Mouse (Mus musculus) MN1 (cell line): Measurements from ENCODE around the gene Prom2.

Source experiments
- DNase-seq: peaks from one replicate; pipeline ENCODE4 v3.0.0-alpha.2; 2016; ENCODE audit warnings: low spot score

Prom2 gene

DNA sequence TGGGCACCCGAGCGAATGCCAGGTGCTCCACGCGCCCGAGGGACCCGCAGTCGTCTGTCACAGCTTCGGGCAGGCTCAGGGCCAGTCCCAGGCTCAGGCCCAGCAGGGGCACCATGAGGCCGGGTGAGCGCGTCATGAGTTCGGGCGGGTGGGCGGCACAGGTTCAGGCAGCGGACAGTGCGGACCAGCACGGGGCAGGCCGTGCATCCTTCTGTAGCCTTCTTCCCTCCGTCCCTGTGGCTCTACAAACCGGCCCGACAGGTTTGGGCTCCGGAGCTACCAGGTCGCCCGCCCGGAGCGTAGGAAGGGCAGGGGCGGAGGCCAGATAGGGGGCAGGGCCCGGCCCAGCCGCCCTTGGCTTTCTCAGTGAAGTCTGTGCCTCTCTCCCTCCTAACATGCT, at the start of gene Prom2:
TSS of gene Prom2 (minus strand) at position 283 of the 400 bp plus-strand sequence.
- peak; percentile 28 for DNase-seq

DNA sequence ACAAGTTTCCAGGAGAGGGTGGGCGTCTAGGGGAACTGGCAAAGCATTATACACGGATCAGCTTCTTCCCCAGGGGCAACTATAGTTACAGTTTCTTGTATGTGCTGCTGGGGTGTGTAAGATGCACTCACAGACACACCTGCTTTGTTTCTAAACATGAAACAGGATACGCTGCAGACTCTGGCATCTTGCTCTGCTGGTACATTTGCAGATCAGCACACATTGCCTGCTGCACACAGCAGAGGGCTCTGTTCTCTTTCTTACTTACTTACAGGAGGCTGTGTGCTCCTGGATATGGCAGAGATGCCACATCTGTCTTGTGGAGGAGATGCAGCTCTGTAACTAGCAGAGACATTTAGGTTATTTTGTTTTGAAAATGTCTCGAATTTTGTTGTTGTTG, 49.6 kb upstream of the Prom2 start:
- peak; percentile 17 for DNase-seq

DNA sequence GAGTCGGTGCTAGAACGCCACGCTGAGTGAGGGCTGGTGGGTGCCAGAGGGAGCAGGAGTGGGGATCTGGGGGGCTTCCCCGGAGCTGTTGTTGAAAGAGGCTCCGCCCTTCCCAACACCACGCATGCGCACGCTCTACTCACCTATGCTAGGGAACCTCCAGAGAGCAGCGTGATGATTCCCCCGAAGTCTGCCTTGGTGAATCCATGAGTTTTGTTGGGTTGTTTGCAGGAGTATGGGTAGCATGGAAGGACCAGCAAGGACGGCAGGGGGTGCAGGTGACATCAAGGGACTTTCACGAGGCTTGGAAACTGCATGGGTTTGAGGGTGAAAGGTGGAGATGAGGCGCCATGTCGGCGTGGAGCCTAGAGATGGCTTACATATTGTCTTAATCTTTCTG, 48.9 kb upstream of the Prom2 start:
- DNase-seq, result no peak

DNA sequence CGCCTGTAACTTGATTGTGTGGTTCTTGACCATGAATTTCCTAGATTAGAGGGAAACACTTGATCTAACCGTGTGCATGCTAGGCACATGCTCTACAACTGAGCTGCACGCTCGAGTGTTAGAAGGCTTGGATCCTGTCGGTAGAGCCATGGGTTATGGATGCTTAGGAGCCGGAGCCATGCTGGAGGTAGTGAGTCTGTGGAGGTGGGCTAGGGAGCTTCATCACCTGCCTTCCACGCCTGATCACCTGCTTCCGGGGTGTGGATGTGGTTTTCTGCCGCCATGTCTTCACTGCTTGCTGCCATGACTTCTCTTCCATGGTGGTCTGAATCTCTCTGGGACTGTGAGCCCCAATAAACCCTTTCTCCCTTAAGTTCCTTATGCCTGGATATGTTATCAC, 47.6 kb upstream of the Prom2 start:
- DNase-seq, result no peak

DNA sequence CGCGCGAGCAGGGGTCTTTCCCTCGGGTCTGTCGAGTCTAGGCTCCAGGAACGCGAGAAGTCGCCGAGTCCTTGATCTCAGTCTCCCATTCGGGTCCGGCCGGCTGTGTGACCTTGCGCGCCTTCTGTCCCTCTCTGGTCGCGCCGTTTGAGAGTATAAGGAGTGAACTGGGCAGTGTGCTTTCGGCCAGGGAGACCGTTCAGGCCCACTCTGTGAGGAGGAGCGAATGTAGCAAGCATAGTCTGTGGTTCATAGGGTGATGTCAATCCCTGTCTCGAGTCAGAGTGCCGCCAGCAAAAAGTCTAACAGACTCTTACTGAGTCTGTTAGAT, 46.2 kb upstream of the Prom2 start:
- DNase-seq, result no peak

DNA sequence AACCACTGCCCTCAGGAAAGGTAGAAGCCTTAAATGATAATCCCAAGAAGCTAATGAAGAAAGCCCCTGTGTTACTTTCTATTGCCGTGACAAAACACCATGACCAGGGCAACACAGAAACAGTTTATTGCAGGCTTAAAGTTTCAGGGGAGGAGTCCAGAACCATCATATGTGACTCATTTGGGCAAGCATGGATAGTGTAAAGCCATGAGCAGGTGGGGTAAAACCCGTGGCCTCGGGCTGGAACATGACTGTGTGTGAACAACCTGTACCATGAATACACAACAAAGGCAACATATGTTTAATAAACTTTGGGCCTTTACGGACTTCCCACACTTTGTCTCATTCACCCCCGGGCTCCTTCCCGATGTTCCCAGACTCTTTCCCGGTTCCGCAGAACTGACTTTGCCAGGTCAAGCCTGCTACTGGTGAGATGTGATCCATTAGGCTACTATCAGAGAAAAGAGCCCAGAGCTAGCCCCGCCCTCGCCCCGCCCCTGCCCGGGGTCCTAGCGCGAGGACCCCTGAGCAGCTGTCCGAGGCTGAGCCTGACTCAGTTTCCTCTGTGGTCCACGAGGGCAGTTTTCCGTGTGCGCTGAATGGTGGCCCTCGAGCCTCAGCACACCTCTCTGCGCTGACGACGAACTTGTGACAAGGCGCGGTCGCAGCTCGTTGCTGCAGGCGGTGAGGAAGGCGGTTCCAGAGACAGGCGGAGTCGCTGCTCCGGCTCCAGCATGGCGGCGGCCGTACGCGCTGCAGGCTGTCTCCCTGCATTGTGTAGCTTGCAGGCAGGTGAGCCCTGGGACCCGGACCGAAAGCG, 45.6 kb upstream of the Prom2 start, which contains the start of the genes Zfp661 and Mrps5:
TSS of gene Zfp661 (minus strand) at position 401 of the 820 bp plus-strand sequence.
TSS of gene Mrps5 (plus strand) at position 529 of the 820 bp plus-strand sequence.
- peak; percentile 75 for DNase-seq

DNA sequence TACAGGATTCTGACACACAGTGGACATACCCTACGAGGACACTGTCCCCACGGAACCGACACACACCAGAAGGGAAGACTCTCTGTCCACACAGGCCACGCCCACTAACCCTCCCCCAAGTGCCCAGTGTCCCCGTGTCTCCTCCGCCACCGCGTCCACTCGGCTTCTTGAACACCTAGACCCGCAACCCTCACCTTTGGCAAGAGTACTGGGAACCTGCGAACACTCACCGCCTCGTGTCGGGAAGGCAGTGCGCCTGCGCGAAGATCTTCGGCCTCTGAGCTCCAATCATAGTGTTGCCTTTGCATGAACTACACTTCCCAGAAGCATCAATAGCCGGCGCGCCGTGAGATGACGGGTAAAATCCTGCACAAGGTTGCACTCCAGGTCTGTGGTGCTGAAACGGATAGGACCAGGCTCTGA, 43.2 kb upstream of the Prom2 start:
- DNase-seq, result peak; percentile 94

DNA sequence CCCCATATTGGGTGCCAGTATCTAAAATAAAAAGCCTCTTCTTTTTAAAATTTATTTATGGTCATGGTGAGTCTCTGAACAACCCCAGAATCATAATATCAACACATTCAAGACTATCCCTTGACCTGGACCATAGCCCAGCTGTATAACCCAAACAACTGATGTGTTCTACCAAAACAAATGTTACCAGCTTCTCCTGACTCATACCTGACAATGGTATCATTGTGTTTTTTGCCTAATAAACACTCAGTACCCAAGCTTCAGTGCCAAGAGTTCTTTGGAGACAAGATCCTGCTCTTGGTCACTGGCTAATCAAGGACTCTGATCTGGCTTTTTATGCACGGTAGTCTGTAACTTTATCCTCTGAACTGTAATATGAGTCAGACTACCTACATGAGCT, 32.1 kb upstream of the Prom2 start:
- DNase-seq, result peak; percentile 43

DNA sequence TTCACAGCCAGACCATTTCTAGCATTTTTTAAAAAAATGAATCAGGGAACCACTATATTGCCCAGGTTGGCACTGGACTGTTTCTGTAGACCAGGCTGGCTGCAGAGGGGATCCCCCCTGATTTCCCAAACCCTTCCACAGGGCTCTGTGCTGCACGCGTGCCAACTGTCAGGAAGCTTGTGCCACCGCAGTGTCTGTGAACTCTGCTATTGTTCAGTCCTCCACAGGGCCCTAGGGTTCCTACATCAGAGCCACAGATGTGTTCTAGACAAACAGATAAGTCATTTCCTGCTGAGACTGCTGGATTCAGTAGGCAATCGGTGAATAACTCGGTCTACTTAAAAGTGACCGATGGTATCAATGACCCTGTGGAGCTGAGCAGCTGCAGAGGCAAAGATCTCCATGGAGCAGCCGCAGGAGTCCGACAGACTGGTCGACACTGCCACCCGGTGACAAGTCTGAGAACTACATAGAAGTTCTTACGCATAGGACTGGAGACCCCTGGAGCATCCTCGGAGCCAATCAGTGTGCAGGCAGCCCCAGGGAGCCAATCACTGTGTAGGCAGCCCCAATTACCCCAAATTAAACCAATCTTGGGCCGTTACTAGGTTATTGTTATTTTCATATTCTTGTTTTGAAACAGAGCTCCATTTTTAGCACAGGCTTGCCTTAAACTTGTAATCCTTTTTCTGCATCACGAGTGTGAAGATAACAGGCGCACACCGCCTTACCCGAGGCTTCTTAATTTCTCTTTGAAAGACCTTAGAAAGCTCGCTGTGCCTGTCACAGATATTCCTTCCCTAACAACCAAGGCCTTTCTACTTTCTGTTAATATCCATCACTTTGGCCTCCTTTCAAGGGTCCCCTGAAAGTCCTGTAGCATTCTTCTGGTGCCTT, 18.1 kb upstream of the Prom2 start:
- DNase-seq, result peak; percentile 93

DNA sequence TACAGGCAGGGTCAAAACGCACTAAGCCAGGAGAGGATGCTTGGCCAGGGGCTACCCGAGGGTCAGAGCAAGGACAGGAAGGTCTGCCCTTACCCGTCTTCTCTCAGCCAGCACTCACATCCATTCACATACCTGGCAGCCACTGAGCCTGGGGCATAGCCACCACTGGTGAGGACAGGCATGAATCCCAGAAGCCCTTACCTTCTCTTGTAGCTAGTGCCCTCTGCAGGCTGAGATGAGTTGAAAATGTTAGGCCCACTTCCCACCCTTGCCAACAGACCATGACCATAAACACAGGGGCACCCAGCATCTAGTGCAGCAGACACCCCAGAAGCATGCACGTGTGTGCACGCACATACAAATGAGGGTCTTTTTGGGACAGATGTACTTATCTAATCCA, 9.8 kb upstream of the Prom2 start:
- peak; percentile 42 for DNase-seq

DNA sequence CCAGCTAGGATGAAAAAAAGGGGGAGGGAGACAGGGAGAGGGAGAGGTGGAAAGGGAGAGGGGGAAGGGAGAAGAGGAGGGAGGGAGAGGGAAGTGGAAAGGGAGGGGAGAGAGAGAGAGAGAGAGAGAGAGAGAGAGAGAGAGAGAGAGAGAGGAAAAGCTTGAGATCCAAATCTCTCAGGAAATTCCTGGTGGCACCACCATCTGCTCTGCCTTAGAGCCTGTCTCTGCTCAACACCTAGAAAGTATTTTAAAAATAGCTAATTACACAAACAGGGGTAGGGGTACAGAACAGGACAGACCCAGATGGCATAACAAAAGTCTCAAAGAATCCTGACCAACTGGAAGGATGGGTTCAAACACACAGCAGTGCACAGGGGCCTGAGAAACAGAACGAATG, 9.2 kb upstream of the Prom2 start:
- DNase-seq, result no peak

DNA sequence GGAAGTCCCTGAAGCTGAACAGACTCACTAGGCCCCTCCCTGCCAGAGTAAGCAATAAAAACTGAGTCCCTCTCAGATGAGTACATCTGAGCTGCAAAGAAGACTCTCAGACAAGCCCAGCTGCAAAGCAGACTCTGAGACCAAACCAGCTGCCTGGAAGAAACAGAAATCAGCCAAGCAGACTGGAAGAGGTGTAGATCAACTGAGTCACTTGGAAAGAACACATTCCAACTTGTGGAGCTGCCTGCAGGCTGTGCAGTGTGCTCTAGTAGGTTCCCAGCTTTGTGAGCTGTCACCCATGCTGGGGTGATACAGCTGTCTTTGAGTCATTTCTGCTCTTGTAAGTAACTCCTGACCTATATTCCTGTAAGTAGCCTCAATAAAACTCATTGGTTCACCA, 8.4 kb upstream of the Prom2 start:
- DNase-seq, result no peak

DNA sequence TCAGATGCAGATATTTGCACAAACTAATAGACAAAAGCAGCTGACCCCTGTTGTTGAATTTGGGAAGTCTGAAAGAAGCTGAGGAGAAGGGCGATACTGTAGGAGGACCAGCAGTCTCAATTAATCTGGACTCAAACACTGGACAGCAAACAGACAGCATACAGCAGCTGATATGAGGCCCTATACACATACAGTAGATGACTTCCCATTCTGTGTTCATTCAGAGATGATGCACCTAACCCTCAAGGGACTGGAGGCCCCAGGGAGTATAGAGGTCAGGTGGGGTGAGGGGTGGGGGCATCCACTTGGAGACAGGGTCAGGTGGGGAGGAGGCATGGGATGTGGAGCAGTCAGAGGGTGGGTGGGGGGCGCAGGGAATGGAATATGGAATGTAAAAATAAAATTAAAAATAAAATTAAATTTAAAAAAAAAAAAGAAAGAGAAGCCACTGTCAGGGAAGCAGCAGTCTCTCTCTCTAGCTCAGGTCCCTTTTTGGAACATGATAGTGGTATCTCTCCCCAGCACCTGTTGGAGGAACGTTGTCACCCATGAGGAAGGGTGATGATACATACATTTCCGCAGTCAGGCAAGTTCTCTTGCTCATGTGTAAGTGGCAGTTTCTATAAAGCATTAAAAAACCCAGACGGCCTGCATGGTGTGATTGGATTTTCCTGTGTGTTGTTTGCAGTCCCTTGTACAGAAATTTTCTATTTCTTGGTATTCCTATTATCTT, 7.2 kb upstream of the Prom2 start:
- DNase-seq, result no peak

DNA sequence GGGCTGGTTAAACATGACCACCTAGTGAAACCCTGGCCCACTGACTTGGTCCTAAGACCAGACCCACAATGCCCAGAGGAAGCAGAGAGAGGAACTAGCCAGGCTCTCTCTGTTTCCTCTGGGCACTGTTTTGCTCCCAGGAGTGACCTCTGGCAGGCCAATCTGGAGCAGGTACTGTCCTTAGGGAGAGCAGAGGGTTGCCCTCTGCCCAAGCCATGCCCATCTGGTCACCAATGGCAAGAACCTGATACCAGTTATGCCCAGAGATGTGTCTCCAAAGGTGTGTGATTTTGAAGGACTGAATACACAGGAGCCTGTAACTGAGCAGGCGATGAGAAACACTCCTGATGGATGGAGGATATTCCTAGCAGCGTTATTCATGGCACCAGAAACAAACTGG, 430 bp upstream of the Prom2 start:
- no peak for DNase-seq

DNA sequence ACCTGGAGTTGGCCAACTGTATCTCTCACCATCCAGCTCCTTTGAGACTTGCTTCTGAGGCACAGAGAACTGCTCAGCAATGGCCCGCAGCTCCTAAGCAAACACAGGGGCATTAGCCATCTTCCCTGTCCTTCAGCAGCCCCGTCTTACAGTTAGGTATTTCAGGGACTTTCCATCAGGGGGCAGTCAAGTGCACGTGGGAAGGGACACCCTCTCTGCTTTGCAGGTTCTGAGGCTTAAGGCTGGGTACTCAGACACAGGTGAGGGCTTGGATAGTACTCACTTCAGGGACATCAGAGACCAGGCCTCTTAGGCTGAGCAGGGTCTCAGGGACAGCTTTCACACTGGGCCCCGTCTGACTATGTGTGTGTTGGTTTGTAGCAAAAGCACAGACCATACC, 1.8 kb downstream of the Prom2 start:
- DNase-seq, result peak; percentile 28

DNA sequence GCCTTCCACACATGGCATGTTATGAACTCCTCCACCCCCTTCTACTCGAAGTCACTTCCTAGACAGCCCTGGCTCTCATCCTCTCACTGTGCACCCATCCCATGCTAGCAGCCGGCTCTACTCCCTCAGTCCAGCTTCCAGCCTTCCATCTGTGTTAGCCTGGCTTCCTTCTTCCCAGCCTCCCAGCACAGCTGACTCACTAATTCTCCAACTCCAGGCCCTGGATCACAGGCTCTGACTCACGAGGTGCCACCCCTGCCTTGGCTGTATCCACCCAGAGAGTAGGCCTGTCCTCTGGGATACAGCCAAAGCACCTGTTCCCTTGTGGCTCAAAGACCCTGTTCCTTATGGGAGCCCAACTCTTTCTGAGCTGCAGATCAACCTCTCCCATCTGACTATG, 3.7 kb downstream of the Prom2 start:
- peak; percentile 73 for DNase-seq

DNA sequence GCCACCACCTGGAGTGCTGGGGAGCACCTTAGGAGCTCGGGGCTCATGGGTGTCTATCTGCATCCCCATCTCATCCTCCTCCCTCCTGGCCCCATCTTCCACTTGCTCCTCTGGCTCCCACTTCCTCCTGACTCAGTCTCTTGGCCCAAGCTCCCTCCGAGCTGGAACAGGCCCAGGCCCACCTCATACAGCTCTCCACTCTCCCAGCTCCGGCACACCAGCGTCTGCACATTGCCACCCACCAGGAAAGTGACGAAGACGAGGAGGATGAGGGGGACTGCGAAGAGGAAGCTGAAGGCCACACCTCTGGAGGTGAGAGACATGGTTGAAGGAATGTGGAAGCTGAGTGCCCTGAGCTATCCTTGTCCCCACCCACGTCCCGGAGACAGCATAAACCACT, 5.9 kb downstream of the Prom2 start:
- DNase-seq, result no peak

DNA sequence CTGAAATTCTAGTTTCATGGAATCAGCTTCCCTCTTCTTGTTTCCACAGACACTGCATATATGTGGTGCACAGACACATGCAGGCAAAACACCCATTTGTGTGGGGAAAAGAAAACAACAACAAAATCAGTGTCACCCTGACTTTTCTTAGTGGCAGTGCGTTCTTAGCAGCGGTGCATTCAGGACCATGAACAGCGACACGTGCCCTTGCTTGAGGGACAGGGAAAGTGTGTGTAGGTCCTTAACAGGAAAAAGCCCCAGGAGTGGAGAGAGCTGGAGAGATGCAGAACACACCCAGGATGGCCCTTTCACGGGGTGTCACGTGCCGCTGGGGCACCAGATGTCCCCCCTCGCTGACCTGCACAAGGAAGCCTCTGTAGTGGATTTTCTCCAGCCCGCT, 8.9 kb downstream of the Prom2 start:
- DNase-seq, result no peak

DNA sequence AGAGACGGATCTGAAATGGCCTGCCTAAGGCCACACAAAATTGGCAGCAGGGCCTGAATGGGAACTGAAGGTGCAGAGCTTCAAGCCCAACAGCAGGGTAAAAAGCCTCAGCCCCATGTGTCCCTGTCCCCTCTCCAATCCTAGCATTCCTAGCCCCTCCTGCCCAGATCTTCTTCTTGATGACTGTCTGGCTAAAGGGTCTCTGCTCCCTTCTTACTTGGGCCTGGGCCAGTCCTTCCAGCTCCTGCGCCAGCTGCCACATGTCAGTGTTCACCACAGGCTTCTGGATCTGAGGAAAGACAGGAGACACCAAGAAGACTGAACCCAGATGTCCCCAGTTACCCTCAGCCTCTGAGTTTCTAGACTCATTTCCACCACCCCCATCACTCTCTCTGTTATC, 9.7 kb downstream of the Prom2 start:
- DNase-seq, result peak; percentile 23

DNA sequence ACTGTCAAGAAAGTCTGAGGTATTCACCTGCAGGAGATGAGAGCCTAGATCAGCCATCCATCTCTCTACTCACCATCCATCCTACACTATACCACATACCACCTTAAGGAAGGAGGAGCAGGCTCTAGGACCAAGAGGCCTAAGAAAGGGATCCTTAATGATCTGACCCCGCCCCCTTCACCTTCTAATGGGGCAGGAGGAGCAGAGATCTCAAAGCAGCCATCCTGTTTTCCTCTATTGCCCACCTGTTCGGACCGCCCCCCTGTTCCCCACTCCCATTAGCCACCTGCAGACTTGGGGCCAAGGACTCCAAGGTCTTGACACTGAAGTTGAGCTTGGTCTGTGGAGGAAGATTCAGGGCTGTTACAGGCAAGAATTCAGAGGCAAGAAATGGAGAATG, 10.8 kb downstream of the Prom2 start:
- DNase-seq, result no peak

DNA sequence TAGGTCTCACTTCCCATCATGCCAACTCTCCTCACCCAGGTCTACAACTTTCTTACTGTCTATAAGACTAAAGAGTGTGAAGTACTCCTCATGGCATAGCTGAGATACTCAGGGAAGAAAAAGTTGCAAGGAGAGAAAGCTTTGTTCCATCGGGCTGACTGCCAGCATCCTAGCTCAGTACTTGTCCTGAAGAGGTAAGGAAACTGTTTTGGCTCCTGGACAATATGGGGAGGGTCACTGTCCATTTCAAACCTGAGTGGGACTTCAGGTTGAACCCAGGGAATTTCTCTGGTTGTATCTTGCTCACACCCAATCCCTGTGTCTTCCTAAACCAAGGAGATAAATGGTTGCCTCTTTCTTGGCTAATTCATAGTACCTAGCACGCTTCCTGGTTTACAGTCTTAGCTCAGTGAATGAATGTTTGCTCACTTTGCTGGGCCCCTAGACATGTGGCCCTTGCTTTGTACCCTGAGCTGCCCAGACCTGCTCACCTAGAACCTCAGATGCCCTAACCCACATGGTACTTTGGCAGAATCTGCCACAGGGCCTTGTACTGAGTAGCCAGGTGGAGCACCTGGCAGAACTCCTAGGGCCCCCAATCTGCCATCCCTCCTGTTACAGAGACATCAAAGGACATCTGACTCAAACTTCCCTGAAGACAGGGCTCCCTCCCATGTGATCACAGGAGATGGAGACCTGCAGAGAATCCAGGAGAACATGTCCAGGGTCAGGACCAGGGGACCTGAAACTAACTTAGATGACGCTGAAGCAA, 16.1 kb downstream of the Prom2 start:
- DNase-seq, result no peak
